Mouse (Mus musculus): ENCODE data around the gene Ccr3. TPM values are rescaled to one million over a fixed set of nuclear protein-coding genes. Genes with fewer than 3 reads are reported as not detected.

The Ccr3 gene
- polyA plus RNA-seq, 1 experiment from 2014 or later, result not detected

DNA sequence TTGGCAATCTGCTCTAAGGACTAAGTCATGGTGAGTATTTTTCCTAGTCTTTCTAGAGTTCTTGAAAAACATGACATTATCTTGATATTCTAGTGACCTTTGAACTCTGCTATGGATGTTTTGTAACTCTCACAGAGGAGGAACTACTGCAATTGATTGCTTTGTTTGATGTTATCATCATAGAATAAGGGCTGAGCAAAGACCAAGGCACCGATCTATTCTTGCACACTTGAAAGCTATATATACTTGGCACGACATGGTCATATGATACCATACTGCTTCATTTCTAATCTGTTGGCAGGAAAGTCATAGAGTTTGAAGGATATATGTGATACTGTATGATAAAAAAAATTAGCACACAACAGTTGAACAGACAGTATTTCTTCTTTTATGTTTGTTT is 22.0 kb upstream of the Ccr3 start:
- Histone ChIP-seq H3K9ac (no peak overlapping the region), H3K36me3 (no peaks in the 10 kb centered on the region), H3K27ac (no peak overlapping the region), H3K4me1 (no peaks in the 10 kb centered on the region), H3K4me2 (replicated peaks) (no peak overlapping the region), H3K27me3 (no peaks in the 10 kb centered on the region), H3K4me3 (no peak overlapping the region), H3K9me3 (replicated peaks) (no peaks in the 10 kb centered on the region)
- ATAC-seq (ENCODE audit: low FRiP score), result no peak
- WGBS, result 96% methylated on average over 2 of the region's 2 CpGs

DNA sequence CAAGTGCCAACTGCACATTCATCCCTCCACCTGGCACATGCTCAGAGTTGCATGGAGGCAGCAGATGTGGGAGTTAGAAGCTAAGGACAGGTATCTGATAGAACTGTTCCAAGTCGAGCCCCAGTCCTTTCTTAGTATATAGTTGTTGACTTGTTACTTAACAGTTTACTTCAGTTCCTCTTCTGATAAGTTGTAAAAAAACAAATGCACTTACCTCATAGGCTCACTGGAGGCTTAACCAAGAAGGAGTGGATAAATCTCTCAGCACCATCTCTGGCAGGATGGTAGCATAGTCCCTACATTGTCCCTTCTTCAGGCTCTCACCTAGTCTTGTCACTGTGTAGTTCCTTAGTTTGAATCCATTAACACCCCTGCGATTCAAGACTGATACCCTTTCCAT is 9.1 kb upstream of the Ccr3 start:
- Histone ChIP-seq H3K27me3 (no peaks in the 10 kb centered on the region), H3K36me3 (no peaks in the 10 kb centered on the region), H3K9ac (no peak overlapping the region), H3K4me1 (no peaks in the 10 kb centered on the region), H3K9me3 (replicated peaks) (no peaks in the 10 kb centered on the region), H3K4me3 (no peak overlapping the region), H3K27ac (no peak overlapping the region), H3K4me2 (replicated peaks) (no peak overlapping the region)
- ATAC-seq (ENCODE audit: low FRiP score), result no peak
- WGBS, result 85% methylated on average over 2 of the region's 2 CpGs

DNA sequence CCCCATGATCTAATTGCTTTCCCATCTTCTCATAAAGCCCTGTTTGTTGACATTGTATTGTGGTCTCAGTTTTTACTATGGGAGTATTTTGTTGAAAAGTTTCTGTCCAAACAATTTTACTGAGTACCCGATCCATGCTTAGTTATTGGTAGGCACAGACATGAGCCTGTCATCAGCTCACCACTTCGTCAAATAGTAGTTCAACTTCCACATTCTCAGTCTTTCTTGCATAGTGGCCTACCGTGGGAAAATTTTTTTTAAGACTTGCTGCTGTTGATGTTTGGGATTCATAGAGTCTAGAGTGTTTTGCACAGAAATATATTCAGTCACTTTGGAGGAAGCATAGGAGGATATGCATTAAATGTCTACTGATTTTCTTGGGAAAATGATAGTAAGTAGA is 8.5 kb upstream of the Ccr3 start:
- WGBS, result 88% methylated on average over 3 of the region's 3 CpGs
- no peak for ATAC-seq (ENCODE audit: low FRiP score)
- H3K9me3 ChIP-seq (replicated peaks), result no peaks in the 10 kb centered on the region
- H3K9ac ChIP-seq, result no peak overlapping the region
- no peaks in the 10 kb centered on the region for H3K36me3 ChIP-seq
- no peak overlapping the region for H3K4me3 ChIP-seq
- no peaks in the 10 kb centered on the region for H3K27me3 ChIP-seq
- H3K4me2 ChIP-seq (replicated peaks), result no peak overlapping the region
- H3K27ac ChIP-seq, result no peak overlapping the region
- H3K4me1 ChIP-seq, result no peaks in the 10 kb centered on the region

DNA sequence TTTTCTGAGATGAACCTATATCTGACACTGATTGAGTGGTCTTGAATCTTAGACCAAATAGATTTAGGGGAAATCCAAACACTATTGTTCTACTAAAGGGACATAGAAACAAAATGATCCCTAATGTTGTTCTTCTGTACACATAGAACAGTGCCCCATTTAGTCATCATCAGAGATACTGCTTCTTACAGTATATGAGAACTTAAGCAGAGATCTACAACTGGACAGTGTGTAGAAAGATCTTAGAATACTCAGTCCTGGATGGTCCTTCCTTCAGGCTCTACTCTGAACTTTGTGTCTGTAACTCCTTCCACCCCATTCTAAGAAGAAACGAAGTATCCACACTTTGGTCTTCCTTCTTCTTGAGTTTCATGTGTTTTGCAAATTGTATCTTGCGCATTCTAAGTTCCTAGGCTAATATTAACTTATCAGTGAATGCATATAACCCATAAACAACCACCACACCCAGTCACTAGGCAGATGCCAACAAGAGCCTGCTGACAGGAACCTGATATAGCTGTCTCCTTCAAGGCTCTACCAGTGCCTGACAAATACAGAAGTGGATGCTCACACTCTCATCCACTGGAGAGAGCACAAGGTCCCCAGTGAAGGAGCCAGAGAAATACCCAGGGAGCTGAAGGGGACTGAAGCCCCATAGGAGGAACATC is 6.7 kb upstream of the Ccr3 start:
- WGBS, result 78% methylated on average over 2 of the region's 2 CpGs

DNA sequence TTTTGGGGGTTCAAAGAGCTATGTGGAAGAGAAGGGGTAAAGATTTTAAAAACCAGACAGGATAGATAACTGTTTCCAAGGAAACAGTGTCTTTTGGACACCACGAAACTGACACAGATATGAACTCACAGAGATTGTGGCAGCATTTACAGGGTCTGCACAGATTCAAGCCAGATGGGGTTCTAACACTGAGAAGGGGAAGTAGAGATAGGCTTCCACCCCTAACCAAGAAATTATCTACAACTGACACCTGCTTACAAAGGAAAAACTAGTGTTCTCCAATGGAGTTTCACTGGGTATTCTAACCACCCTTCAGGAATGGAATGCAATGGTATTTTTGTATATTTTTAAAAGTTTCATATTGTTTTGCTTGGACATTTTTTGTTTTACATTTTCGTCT is 5.7 kb upstream of the Ccr3 start:
- no peak overlapping the region for H3K4me2 ChIP-seq (replicated peaks)
- no peak overlapping the region for H3K27ac ChIP-seq
- no peak overlapping the region for H3K9ac ChIP-seq
- no peaks in the 10 kb centered on the region for H3K36me3 ChIP-seq
- no peak overlapping the region for H3K4me3 ChIP-seq
- no peaks in the 10 kb centered on the region for H3K9me3 ChIP-seq (replicated peaks)
- H3K4me1 ChIP-seq, result no peaks in the 10 kb centered on the region
- WGBS, result 64% methylated on average over 2 of the region's 2 CpGs
- H3K27me3 ChIP-seq, result no peaks in the 10 kb centered on the region
- ATAC-seq (ENCODE audit: low FRiP score), result no peak

More for the DNA sequence above, 6.7 kb upstream of the Ccr3 start:
- Histone ChIP-seq H3K4me3 (no peak overlapping the region), H3K4me2 (replicated peaks) (no peak overlapping the region), H3K4me1 (no peaks in the 10 kb centered on the region), H3K27me3 (no peaks in the 10 kb centered on the region), H3K9ac (no peak overlapping the region), H3K9me3 (replicated peaks) (no peaks in the 10 kb centered on the region), H3K27ac (no peak overlapping the region), H3K36me3 (no peaks in the 10 kb centered on the region)
- ATAC-seq (ENCODE audit: low FRiP score), result no peak

DNA sequence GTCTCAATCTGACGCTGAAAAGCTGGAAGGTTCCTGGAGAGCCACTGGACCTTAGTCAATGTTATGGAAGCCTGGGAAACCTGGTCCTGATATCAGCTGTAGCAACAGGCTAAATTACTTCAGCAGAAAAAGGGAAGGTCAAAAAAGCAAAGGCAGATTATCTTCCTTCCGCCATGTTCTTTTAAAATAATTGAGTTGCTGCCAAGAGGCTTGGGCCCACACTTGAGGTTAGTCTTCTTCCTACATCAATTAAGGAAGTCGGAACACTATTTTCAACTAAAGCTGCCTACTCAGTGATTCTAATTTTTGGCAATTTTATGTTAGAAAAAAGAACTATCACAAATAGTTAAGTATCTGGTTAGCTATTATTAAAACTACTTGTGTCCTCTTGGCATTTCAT is 1.9 kb upstream of the Ccr3 start:
- Histone ChIP-seq H3K9me3 (replicated peaks) (no peaks in the 10 kb centered on the region), H3K27ac (no peak overlapping the region), H3K4me2 (replicated peaks) (no peak overlapping the region), H3K4me3 (no peak overlapping the region), H3K27me3 (no peaks in the 10 kb centered on the region), H3K36me3 (no peaks in the 10 kb centered on the region), H3K9ac (no peak overlapping the region), H3K4me1 (no peaks in the 10 kb centered on the region)
- 88% methylated on average over 3 of the region's 3 CpGs for WGBS
- no peak for ATAC-seq (ENCODE audit: low FRiP score)

DNA sequence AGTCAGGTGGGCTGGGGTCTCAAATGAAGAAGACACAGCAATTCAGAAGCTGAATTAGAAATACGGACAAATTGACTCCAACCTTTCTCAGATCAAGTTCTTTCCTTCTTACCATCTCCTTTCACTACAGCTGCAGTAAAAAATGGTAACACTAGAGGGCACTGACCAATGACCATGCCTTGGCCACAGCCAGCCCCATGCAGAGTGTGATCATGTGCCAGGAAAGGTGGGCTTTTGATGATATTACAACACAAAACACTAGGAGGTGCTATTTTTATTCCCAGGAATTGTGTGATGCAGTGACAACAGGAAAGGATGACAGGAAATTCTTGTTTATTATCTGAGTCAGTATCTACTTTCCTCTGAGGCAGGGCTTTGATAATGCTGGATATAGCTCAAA is 11.6 kb downstream of the Ccr3 start:
- H3K4me1 ChIP-seq, result 0 out of 2 replicates have a peak, but pooled peaks cover 3% of the 10 kb centered on the region
- H3K27ac ChIP-seq, result no peak overlapping the region
- H3K27me3 ChIP-seq, result no peaks in the 10 kb centered on the region
- no peak overlapping the region for H3K4me2 ChIP-seq (replicated peaks)
- no peak overlapping the region for H3K4me3 ChIP-seq
- no peak for ATAC-seq (ENCODE audit: low FRiP score)
- no peaks in the 10 kb centered on the region for H3K9me3 ChIP-seq (replicated peaks)
- H3K9ac ChIP-seq, result no peak overlapping the region
- H3K36me3 ChIP-seq, result no peaks in the 10 kb centered on the region
- 43% methylated on average over 1 of the region's 1 CpGs for WGBS

DNA sequence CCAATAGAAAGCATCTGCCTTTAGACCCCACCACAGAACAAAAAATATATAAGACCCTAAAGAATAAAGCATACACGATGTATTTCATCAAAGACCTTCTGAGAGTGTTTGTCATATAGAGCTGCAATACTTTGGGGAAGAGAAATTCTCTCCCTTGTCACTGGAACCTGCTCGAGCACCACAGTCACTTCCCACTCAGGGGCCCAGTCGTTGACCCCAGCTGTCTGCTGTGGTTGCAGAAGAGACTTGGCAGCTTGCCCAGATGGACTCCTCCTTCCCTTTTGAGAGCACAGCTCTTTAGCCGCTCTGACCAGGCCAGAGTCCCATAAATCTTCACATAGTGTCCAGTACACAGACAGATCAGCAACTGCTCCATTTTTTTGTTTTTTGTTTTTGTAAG is 15.9 kb downstream of the Ccr3 start:
- Histone ChIP-seq H3K4me1 (0 out of 2 replicates have a peak, but pooled peaks cover 3% of the 10 kb centered on the region), H3K27me3 (no peaks in the 10 kb centered on the region), H3K27ac (no peak overlapping the region), H3K4me3 (no peak overlapping the region), H3K4me2 (replicated peaks) (no peak overlapping the region), H3K36me3 (no peaks in the 10 kb centered on the region), H3K9ac (no peak overlapping the region), H3K9me3 (replicated peaks) (no peaks in the 10 kb centered on the region)
- ATAC-seq (ENCODE audit: low FRiP score), result no peak
- WGBS, result 40% methylated on average over 4 of the region's 4 CpGs

DNA sequence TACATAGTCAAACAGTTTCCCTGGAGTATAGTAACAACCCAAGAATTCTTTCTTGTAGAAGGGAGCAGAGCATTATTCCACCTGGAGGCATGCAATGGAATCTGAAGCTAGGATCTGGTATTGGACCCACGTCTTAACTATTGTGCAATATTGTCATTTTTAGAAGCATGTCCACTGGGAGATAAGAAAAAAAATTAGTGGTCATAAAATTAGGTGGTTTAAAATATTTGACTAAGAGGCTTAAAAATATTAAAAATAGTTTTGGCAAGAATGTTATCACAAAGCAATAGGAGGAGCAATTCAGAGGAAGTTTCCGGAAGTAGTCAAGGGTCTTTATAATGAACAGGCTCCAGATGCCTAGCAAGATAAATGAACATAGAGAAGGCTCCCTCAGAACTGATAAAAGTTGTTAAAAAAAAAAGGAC is 16.4 kb downstream of the Ccr3 start:
- ATAC-seq (ENCODE audit: low FRiP score), result no peak
- WGBS, result 77% methylated on average over 2 of the region's 2 CpGs

DNA sequence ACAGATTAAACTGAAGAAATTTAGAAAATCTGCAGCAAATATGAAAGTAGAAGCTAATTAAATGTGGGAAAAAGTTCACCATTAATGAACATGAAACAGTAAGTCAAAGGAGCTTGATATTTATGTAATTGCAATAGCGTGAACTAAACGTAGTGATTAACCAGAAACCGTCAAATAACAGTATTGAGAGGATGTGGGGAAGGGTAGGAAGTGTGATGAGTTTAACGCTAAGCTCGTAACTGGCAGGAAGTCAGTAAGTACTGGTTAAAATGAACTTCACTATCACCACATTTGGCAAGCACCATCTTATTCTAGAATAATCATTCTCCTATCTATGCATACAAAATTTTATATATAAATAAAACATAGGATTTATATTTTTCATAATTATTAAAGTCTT is 17.2 kb downstream of the Ccr3 start:
- Histone ChIP-seq H3K27ac (no peak overlapping the region), H3K9me3 (replicated peaks) (no peaks in the 10 kb centered on the region), H3K36me3 (no peaks in the 10 kb centered on the region), H3K4me1 (0 out of 2 replicates have a peak, but pooled peaks cover 3% of the 10 kb centered on the region), H3K4me2 (replicated peaks) (no peak overlapping the region), H3K4me3 (no peak overlapping the region), H3K9ac (no peak overlapping the region), H3K27me3 (no peaks in the 10 kb centered on the region)
- 88% methylated on average over 5 of the region's 5 CpGs for WGBS
- ATAC-seq (ENCODE audit: low FRiP score), result no peak

More for the DNA sequence above, 16.4 kb downstream of the Ccr3 start:
- H3K9me3 ChIP-seq (replicated peaks), result no peaks in the 10 kb centered on the region
- H3K27ac ChIP-seq, result no peak overlapping the region
- H3K36me3 ChIP-seq, result no peaks in the 10 kb centered on the region
- H3K4me1 ChIP-seq, result 0 out of 2 replicates have a peak, but pooled peaks cover 3% of the 10 kb centered on the region
- no peak overlapping the region for H3K4me2 ChIP-seq (replicated peaks)
- H3K27me3 ChIP-seq, result no peaks in the 10 kb centered on the region
- H3K4me3 ChIP-seq, result no peak overlapping the region
- no peak overlapping the region for H3K9ac ChIP-seq

DNA sequence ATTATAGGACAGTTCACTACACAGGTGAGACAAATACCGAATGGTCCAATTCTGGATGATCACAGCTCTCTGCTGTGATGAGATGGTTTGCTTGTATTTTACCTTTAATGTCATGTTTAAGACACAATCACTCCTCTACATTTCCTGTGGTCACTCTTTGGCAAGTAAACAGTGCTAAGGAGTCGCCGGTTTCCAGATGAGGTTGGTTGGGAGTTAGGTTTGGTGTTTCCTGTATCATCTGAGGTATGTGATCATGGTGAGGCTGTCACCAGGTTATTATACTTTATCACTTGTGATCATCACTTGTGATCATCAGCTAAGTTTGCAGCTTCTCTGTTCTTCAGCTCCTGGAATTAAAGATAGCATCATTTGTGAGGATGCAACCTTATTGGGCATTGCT is 19.2 kb downstream of the Ccr3 start:
- H3K4me3 ChIP-seq, result no peak overlapping the region
- no peak overlapping the region for H3K4me2 ChIP-seq (replicated peaks)
- WGBS, result 83% methylated on average over 3 of the region's 3 CpGs
- H3K9me3 ChIP-seq (replicated peaks), result no peaks in the 10 kb centered on the region
- H3K27ac ChIP-seq, result no peak overlapping the region
- 0 out of 2 replicates have a peak, but pooled peaks cover 3% of the 10 kb centered on the region for H3K4me1 ChIP-seq
- H3K36me3 ChIP-seq, result no peaks in the 10 kb centered on the region
- no peak overlapping the region for H3K9ac ChIP-seq
- ATAC-seq (ENCODE audit: low FRiP score), result no peak
- H3K27me3 ChIP-seq, result no peaks in the 10 kb centered on the region

DNA sequence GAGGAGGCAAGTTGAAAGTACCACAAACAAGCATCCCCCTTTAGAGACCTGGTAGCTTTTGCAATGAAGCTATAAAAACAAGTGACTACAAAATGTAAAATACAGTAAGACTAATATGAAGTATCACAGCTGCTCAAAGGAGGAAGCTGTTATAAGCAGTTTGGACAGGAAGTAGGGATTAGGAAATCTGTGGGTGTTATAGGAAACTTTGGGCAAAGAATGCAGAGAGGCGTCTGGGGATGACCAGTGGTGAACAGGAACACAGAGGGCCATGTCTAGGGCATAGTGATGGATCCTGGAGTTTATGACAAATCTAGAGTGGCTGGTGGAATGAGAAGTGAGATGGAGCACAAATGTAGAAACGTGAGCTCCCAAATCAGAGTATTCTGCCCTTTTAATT is 31.8 kb downstream of the Ccr3 start:
- Histone ChIP-seq H3K4me1 (no peaks in the 10 kb centered on the region), H3K9me3 (replicated peaks) (no peaks in the 10 kb centered on the region)

DNA sequence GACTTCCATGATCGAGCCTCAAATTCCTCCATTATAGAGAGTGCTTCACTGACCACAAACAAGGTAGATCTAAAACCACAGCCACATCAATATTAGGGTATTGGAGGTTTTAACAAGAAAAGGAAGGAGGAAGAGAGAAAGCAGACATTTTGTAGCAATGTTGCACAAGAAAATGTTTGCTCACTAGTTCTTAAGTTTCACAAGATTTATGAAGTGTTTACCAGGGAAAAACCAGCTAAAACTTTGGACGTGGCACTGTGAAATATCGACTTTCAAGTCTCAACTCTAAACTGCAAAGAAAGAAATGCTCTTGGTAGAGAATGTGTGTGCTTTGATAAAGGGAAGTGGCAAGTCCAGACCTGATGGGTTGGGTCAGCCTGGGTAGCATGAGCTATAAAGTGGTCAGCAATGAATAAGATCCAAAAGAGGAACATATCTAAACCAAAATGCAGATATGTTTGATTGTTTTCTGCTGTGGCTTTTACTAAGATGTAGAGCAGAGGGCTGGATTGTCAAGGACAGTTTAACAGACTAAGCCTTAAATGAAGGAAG is 34.5 kb downstream of the Ccr3 start:
- Histone ChIP-seq H3K9me3 (replicated peaks) (no peaks in the 10 kb centered on the region), H3K27ac (no peak overlapping the region), H3K27me3 (no peaks in the 10 kb centered on the region), H3K9ac (no peak overlapping the region), H3K4me1 (no peaks in the 10 kb centered on the region), H3K36me3 (no peaks in the 10 kb centered on the region), H3K4me3 (no peak overlapping the region), H3K4me2 (replicated peaks) (no peak overlapping the region)
- ATAC-seq (ENCODE audit: low FRiP score), result no peak
- WGBS, result 83% methylated on average over 3 of the region's 3 CpGs

More for the DNA sequence above, 31.8 kb downstream of the Ccr3 start:
- WGBS, result 71% methylated on average over 2 of the region's 2 CpGs
- H3K9ac ChIP-seq, result no peak overlapping the region
- no peaks in the 10 kb centered on the region for H3K27me3 ChIP-seq
- H3K4me3 ChIP-seq, result no peak overlapping the region
- no peak overlapping the region for H3K27ac ChIP-seq
- H3K4me2 ChIP-seq (replicated peaks), result no peak overlapping the region
- ATAC-seq (ENCODE audit: low FRiP score), result no peak
- no peaks in the 10 kb centered on the region for H3K36me3 ChIP-seq

Measured in hindbrain, embryonic 12.5 days (tissue).